Mouse (Mus musculus) stomach, embryonic 14.5 days (tissue): ENCODE measurements around the gene Fus. TPM values are rescaled to one million over a fixed set of nuclear protein-coding genes. Genes with fewer than 3 reads are reported as not detected.

Experiments used
- ATAC-seq: fragments of 200-750 bp; cut with Nextera tagmentation; 2 replicates; pipeline ENCODE4 v1.8.0; 2017; ENCODE audit warnings: low read depth, moderate TSS enrichment; ENCODE audit not compliant: insufficient number of reproducible peaks, insufficient read depth, low FRiP score
- H3K27ac ChIP-seq: fragments of 300-500 bp; sonication (generic); 2 replicates; pipeline ENCODE4 v1.5.1; 2014; ENCODE audit warnings: mild to moderate bottlenecking, low read length, moderate library complexity, mixed read lengths
- H3K27me3 ChIP-seq: fragments of 300-500 bp; sonication (generic); 2 replicates; pipeline ENCODE4 v1.6.1; 2014; ENCODE audit warnings: low read length, control low read depth, mixed read lengths; ENCODE audit not compliant: control insufficient read depth, insufficient read depth
- H3K36me3 ChIP-seq: fragments of 300-500 bp; sonication (generic); 2 replicates; pipeline ENCODE4 v1.6.1; 2014; ENCODE audit warnings: mild to moderate bottlenecking, control low read depth, low read length, moderate library complexity, mixed read lengths; ENCODE audit not compliant: control insufficient read depth, insufficient read depth
- H3K4me1 ChIP-seq: fragments of 300-500 bp; sonication (generic); 2 replicates; pipeline ENCODE4 v1.6.1; 2014; ENCODE audit warnings: low read length, control low read depth, mixed read lengths; ENCODE audit not compliant: control insufficient read depth, insufficient read depth
- H3K4me2 ChIP-seq: fragments of 300-500 bp; sonication (generic); replicated peaks from 2 replicates; pipeline ENCODE4 v1.6.1; 2014; ENCODE audit warnings: low read depth, low read length, control low read depth
- H3K4me3 ChIP-seq: fragments of 300-500 bp; sonication (generic); 2 replicates; pipeline ENCODE4 v1.5.1; 2014; ENCODE audit warnings: low read depth, low read length, control low read depth
- H3K9ac ChIP-seq: fragments of 300-500 bp; sonication (generic); replicated peaks from 2 replicates; pipeline ENCODE4 v1.6.1; 2014; ENCODE audit warnings: low read depth, mild to moderate bottlenecking, control low read depth, low read length, moderate library complexity, mixed read lengths
- H3K9me3 ChIP-seq: fragments of 300-500 bp; sonication (generic); 2 replicates; pipeline ENCODE4 v1.6.1; 2016; ENCODE audit warnings: low read depth, low read length, control low read depth; ENCODE audit not compliant: control insufficient read depth
- WGBS: fragments of 180-500 bp; shearing (Covaris S2); extraction: QIAGEN DNeasy Blood & Tissue Kit; methylation state at CpG from one replicate; pipeline ENCODE4 v1.1.7; 2014; 5-methylcytosine and 5-hydroxymethylcytosine counted together
- polyA plus RNA-seq: library from polyadenylated mRNA; unstranded; fragments of >200 nt; fragmentation: Nextera tagmentation; extraction: Ambion mirVana; gene quantifications from 2 replicates; pipeline ENCODE4 v1.2.1, GENCODE M21; 2014

The Fus gene
- polyA plus RNA-seq, 1 experiment from 2014 or later: 72.4 TPM

DNA sequence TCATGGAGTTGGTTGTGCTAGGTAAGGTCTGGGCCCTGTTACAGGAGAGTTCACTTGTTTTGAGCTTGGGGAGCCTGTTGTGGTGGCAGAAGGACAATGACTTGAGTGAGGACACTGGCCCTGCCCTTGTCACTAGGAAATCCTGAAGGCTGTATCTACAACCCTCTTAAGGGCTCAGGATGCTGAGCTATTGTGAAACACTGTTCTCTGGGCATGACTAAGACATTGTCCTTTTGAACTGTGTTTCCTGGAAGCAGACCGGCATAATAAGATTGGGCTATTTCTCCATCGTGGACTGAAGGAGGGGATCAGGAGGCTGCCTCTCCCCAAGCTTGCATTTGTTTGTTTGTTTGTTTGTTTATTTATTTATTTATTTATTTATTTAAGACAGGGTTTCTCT is 51.9 kb downstream of the Fus start:
- WGBS: 85% methylated on average over 2 of the region's 2 CpGs
- no peaks in the 10 kb centered on the region for H3K27me3 ChIP-seq
- no peak overlapping the region for H3K4me3 ChIP-seq
- no peak overlapping the region for H3K4me2 ChIP-seq
- H3K27ac ChIP-seq: no peak overlapping the region
- H3K4me1 ChIP-seq: no peaks in the 10 kb centered on the region
- ATAC-seq: no peak
- no peak overlapping the region for H3K9ac ChIP-seq
- no peaks in the 10 kb centered on the region for H3K36me3 ChIP-seq
- H3K9me3 ChIP-seq: no peaks in the 10 kb centered on the region

DNA sequence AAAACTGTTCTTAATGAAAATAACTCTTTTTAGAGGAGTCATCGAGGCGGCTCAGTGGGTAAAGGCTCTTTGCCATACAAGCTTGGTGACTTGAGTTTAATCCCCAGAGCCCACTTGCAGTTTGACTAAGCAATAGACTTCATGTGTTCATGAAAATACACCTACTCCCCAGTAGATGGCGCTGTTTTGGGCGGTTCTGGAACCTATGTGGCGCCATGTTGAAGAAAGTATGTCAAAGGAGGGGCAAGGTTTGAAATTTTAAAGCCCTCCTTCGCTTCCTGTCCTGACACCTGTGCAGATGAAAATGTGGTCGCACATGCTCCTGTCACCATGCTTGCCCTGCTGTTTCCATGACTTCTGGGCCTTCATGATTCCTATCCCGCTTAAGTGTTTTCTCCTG is 55.7 kb downstream of the Fus start:
- Histone ChIP-seq H3K4me2 (no peak overlapping the region), H3K9ac (no peak overlapping the region), H3K27ac (no peak overlapping the region), H3K4me3 (no peak overlapping the region), H3K36me3 (no peaks in the 10 kb centered on the region), H3K27me3 (no peaks in the 10 kb centered on the region), H3K9me3 (no peaks in the 10 kb centered on the region), H3K4me1 (no peaks in the 10 kb centered on the region)
- 62% methylated on average over 8 of the region's 8 CpGs for WGBS
- no peak for ATAC-seq

DNA sequence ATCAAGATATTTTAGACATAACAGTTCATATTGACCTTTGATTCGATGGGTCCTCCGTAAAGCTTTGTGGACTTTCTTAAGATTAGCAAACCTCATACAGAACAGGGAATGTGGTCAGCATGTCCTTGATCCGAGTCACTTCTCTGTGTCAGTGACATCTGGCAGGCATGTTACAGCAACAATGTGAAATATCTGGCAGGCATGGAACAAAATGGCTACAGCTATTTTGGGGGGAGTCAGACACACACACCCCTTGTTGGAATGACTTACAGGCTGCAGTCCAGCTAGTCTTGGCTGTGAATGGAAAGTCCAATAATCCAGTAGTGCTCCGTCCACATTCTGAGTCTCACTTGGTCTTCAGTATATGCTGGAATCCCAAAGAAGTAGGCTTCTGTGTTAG is 56.3 kb downstream of the Fus start:
- Histone ChIP-seq H3K4me1 (no peaks in the 10 kb centered on the region), H3K27me3 (no peaks in the 10 kb centered on the region)
- ATAC-seq: no peak

DNA sequence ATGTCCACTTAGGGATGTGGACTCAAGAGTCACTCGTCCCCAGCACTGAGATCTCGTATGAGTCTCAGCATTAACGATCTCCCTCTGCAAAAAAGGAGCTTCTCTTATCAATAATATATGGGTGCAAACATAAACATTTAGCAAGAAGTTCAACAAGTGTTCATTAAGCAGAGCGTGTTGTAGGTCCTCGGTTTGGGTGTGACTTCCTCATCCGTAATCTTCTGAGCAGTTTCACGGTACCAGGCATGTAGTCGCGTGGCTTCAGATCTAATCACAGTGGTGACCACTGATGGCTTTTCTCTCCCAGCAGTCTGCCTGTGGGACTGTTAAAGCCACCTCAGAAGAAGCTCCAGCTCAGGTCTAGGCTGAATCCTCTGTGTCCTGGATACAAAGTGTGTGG is 57.1 kb downstream of the Fus start:
- H3K27me3 ChIP-seq: no peaks in the 10 kb centered on the region
- H3K27ac ChIP-seq: no peak overlapping the region
- H3K9ac ChIP-seq: no peak overlapping the region
- H3K4me2 ChIP-seq: no peak overlapping the region
- no peak for ATAC-seq
- no peak overlapping the region for H3K4me3 ChIP-seq
- WGBS: 75% methylated on average over 9 of the region's 9 CpGs
- no peaks in the 10 kb centered on the region for H3K36me3 ChIP-seq
- H3K4me1 ChIP-seq: no peaks in the 10 kb centered on the region
- no peaks in the 10 kb centered on the region for H3K9me3 ChIP-seq

More for the DNA sequence above, 56.3 kb downstream of the Fus start:
- Histone ChIP-seq H3K4me2 (no peak overlapping the region), H3K27ac (no peak overlapping the region), H3K9ac (no peak overlapping the region), H3K9me3 (no peaks in the 10 kb centered on the region), H3K4me3 (no peak overlapping the region), H3K36me3 (no peaks in the 10 kb centered on the region)
- 94% methylated on average over 4 of the region's 4 CpGs for WGBS

DNA sequence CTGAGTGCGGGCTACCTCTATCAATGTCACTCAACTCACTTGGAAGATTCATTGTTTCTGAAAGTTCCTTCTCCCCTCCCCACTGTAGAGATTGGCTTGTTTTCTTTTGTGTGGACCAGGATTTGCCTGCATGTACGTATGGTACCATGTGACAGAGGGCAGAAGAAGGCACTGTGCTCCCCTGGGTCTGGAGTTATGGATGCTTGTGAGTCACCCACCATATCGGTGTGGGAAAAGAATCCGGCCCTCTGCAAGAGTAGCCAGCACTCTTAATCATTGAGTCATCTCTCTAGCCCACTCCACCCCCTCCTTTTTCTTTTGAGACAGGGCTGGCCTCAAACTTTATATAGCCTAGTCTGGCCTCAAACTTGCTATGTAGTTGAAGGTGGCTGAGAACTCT is 57.7 kb downstream of the Fus start:
- Histone ChIP-seq H3K9ac (no peak overlapping the region), H3K4me2 (no peak overlapping the region), H3K9me3 (no peaks in the 10 kb centered on the region), H3K4me3 (no peak overlapping the region), H3K27ac (no peak overlapping the region), H3K36me3 (no peaks in the 10 kb centered on the region), H3K4me1 (no peaks in the 10 kb centered on the region), H3K27me3 (no peaks in the 10 kb centered on the region)
- ATAC-seq: no peak
- WGBS: 82% methylated on average over 4 of the region's 4 CpGs

DNA sequence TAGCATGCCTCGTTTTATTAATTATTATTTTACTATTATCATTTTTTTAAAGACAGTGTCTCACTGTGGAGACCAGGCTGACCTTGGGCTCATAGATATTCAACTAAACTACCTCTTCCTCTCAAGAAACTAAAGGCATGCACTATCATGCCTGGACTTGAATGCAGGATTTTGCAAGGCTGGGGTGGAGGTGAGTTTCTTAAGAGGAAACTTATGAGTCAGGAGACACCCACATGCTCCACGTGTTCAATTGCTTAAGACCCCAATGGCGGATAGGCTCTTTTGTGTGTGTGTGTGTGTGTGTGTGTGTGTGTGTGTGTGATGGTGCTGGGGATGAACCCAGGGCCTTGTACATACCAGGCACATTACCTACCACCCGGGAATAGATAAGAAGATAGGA is 58.1 kb downstream of the Fus start:
- Histone ChIP-seq H3K27ac (no peak overlapping the region), H3K4me1 (no peaks in the 10 kb centered on the region)
- ATAC-seq: no peak

DNA sequence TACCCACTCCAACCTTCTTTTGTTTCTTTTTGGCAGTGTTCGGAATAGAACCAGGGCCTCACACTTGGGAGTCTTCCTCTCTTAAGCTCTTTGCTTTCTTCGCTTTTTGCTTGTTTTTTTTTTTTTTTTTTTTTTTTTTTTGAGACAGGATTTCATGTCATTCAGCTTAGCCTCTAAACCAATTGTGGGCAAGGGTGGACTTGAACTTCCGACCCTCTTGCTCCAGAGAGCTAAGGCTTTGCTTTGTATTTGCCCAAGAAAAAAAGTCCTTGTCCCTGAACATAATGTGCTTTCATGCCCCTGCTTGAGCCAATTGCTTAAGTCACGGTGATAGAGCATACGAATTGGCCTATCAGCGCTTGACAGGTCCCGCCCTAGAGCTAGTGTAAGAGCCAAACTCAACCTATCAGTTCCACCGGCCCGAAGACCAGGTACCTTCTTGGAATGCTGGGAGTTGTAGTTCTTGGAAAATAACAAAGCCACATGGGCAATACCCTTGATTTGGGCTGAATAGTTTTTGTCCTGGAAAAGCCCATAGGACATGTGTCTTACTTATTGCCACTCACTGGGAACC is 64.2 kb downstream of the Fus start:
- Histone ChIP-seq H3K27ac (peak overlapping the region; percentile 58; the same call in 1 of the 2 replicates), H3K36me3 (no peaks in the 10 kb centered on the region), H3K27me3 (no peaks in the 10 kb centered on the region), H3K9me3 (no peaks in the 10 kb centered on the region), H3K4me3 (no peak overlapping the region), H3K4me2 (no peak overlapping the region), H3K4me1 (no peaks in the 10 kb centered on the region), H3K9ac (no peak overlapping the region)
- peak; percentile 81 for ATAC-seq
- WGBS: 35% methylated on average over 9 of the region's 9 CpGs

More for the DNA sequence above, 58.1 kb downstream of the Fus start:
- Histone ChIP-seq H3K4me2 (no peak overlapping the region), H3K9ac (no peak overlapping the region), H3K27me3 (no peaks in the 10 kb centered on the region), H3K4me3 (no peak overlapping the region), H3K36me3 (no peaks in the 10 kb centered on the region), H3K9me3 (no peaks in the 10 kb centered on the region)
- 74% methylated on average over 4 of the region's 4 CpGs for WGBS

DNA sequence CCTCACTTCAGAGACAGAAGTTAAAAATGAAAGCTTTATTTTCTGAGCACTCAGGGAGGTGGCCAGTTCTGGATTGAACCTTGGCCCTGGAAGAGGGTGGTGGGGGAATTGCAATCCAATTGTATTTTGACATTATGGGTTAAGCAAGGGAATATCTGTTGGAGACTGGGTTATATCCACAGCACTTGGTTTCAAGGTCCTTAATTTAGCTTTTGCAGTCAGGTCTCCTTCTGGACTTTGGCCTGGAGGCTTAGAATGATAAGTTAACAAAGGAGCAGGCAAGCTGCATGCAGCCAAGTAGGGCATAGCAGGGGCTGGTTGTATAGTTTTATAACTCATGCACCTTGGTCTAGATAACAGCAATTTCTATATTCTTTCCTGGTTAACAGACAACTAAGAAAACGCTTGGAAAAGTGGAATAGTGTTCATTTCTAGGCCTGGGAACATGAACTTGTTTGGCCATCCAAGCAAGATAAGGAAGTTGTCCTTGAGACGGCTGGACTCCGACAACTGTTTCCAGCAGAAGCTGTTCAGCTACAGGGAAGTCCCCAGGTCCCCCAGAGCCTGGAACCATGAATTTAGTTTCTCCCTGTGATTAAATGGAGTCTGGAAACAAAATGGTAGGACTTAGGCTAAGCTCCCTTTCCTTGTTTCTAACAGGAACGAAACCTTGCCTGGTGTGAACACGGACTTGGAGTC is 65.2 kb downstream of the Fus start:
- peak overlapping the region; percentile 58; the same call in 1 of the 2 replicates for H3K27ac ChIP-seq
- 86% methylated on average over 5 of the region's 5 CpGs for WGBS
- no peak overlapping the region for H3K9ac ChIP-seq
- H3K27me3 ChIP-seq: no peaks in the 10 kb centered on the region
- no peak overlapping the region for H3K4me2 ChIP-seq
- no peak overlapping the region for H3K4me3 ChIP-seq
- no peaks in the 10 kb centered on the region for H3K9me3 ChIP-seq
- no peaks in the 10 kb centered on the region for H3K36me3 ChIP-seq
- peak; percentile 53; the same call in 1 of the 2 replicates for ATAC-seq
- H3K4me1 ChIP-seq: no peaks in the 10 kb centered on the region

DNA sequence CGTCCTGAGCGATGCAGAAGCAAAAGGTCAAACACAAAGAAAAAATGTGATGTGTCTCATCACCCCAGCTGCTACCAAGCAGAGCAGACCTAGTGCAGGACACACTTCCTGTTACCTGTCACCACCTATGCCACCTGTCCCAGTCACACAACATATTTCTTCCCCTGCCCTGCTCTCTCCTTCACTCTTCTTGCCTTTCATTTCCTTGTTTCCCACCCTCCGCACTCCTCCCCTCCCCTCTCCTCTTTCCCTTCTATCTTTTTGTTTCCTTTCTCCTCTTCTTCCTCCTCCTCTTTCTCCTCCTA is 65.7 kb downstream of the Fus start:
- Histone ChIP-seq H3K27ac (no peak overlapping the region), H3K9me3 (no peaks in the 10 kb centered on the region), H3K4me1 (no peaks in the 10 kb centered on the region), H3K4me3 (no peak overlapping the region), H3K27me3 (no peaks in the 10 kb centered on the region), H3K4me2 (no peak overlapping the region), H3K9ac (no peak overlapping the region), H3K36me3 (no peaks in the 10 kb centered on the region)
- WGBS: 95% methylated on average over 3 of the region's 3 CpGs
- ATAC-seq: no peak
